Mouse (Mus musculus) CH12.LX (cell line): Measurements from ENCODE around the gene Adsl.

Experiments
- CTCF ChIP-seq, 2 experiments: IDR thresholded peaks in 1 of 2; conservative IDR thresholded peaks in 1 of 2; 2 replicates each; pipeline ENCODE4 v1.5.1; 2011 to 2012; ENCODE audit warnings: low read depth in 2 of 2, low read length in 2 of 2, improper control_type of control experiment in 1 of 2, inconsistent platforms in 1 of 2, mild to moderate bottlenecking in 1 of 2, moderate library complexity in 1 of 2
- E2F4 ChIP-seq: IDR thresholded peaks from 2 replicates; pipeline ENCODE4 v1.6.1; 2011; ENCODE audit warnings: low read depth, low read length, improper control_type of control experiment; ENCODE audit not compliant: insufficient replicate concordance
- EP300 ChIP-seq: IDR thresholded peaks from 2 replicates; pipeline ENCODE4 v1.6.1; 2011; ENCODE audit warnings: low read length, improper control_type of control experiment
- ETS1 ChIP-seq: conservative IDR thresholded peaks from 2 replicates; pipeline ENCODE4 v1.6.1; 2012; ENCODE audit warnings: low read depth, mild to moderate bottlenecking, inconsistent platforms, low read length, improper control_type of control experiment, moderate library complexity
- HCFC1 ChIP-seq: IDR thresholded peaks from 2 replicates; pipeline ENCODE4 v1.6.1; 2012; ENCODE audit warnings: low read depth, mild to moderate bottlenecking, inconsistent platforms, low read length, improper control_type of control experiment
- IRF4 ChIP-seq: IDR thresholded peaks from 2 replicates; pipeline ENCODE4 v1.6.1; 2014; ENCODE audit warnings: low read depth, mild to moderate bottlenecking, inconsistent platforms, low read length, improper control_type of control experiment
- NELFE ChIP-seq: IDR thresholded peaks from 2 replicates; pipeline ENCODE4 v1.6.1; 2011; ENCODE audit warnings: low read depth, low read length, improper control_type of control experiment
- POLR2A ChIP-seq: IDR thresholded peaks from 2 replicates; pipeline ENCODE4 v1.6.1; 2011; ENCODE audit warnings: low read depth, mild to moderate bottlenecking, improper control_type of control experiment, low read length
- SIN3A ChIP-seq: IDR thresholded peaks from 2 replicates; pipeline ENCODE4 v1.6.1; 2012; ENCODE audit warnings: low read length, improper control_type of control experiment, inconsistent platforms
- TBP ChIP-seq: conservative IDR thresholded peaks from 2 replicates; pipeline ENCODE4 v1.6.1; 2011; ENCODE audit warnings: low read depth, low read length, improper control_type of control experiment
- TCF12 ChIP-seq: IDR thresholded peaks from 2 replicates; pipeline ENCODE4 v1.6.1; 2014; ENCODE audit warnings: low read depth, mild to moderate bottlenecking, inconsistent platforms, low read length, improper control_type of control experiment

DNA sequence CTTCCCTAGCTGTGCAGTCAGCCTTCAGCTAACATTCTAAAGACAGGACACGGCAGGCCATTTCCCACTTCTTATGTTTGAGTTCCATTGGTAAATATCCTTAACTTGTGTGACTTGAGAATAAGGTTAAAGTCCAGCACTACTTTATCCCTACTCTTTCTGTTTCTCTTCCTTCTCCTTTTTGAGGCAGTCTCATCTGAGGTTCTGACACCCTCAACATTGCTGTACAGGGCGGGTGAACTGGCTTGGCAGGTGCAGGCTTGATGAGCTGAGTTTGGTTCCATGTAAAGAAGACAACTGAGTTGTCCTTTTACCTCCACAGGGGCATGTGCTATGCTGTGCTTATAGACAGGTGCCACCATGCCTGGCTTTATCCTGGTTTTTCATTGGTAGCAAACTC, 35.0 kb downstream of the Adsl start:
- no peak for TF ChIP-seq E2F4
- no peak for TF ChIP-seq POLR2A
- no peak for TF ChIP-seq CTCF (conservative IDR thresholded peaks at IDR 0.05 in 1 of 2, IDR thresholded peaks at IDR 0.05 in 1 of 2; ENCODE audit: low read depth in 2 of 2, low read length in 2 of 2)
- TF ChIP-seq HCFC1: no peak
- TF ChIP-seq ETS1: no peak
- no peak for TF ChIP-seq TBP
- no peak for TF ChIP-seq SIN3A
- TF ChIP-seq NELFE: no peak
- TF ChIP-seq EP300: no peak
- TF ChIP-seq TCF12: no peak
- TF ChIP-seq IRF4: no peak
